Mouse (Mus musculus) liver, adult 2 months (tissue): ENCODE measurements at regions not wholly inside any gene's neighbourhood (a gene's known extent, or its start where the extent isn't known, plus 50 kb on each side); places are given as distances from the start of the nearest gene placed in this dataset.

ENCODE experiments used
- CTCF ChIP-seq: fragments of 200-500 bp; IDR thresholded peaks from 2 replicates; pipeline ENCODE4 v1.5.1; 2011; ENCODE audit warnings: low read depth, low read length, control low read depth
- POLR2A ChIP-seq: fragments of 200-500 bp; IDR thresholded peaks from 2 replicates; pipeline ENCODE4 v1.6.1; 2011; ENCODE audit warnings: low read length, control low read depth; ENCODE audit not compliant: insufficient read depth; ENCODE audit errors: extremely low read depth

GRCm38 (mm10) chr9:41474244-41474944 lies 312.9 kb upstream of the Ubash3b start:
- TF ChIP-seq CTCF (peak; percentile 90), POLR2A (no peak)
